Mouse (Mus musculus): ENCODE measurements around the gene Fgf18. TPM values are rescaled to one million over a fixed set of nuclear protein-coding genes. Genes with fewer than 3 reads are reported as not detected.

Gene Fgf18
- polyA plus RNA-seq (2015; fragmentation: Nextera tagmentation; extraction: Ambion mirVana), result 0.83 and 1.9 TPM in 2 replicates

DNA sequence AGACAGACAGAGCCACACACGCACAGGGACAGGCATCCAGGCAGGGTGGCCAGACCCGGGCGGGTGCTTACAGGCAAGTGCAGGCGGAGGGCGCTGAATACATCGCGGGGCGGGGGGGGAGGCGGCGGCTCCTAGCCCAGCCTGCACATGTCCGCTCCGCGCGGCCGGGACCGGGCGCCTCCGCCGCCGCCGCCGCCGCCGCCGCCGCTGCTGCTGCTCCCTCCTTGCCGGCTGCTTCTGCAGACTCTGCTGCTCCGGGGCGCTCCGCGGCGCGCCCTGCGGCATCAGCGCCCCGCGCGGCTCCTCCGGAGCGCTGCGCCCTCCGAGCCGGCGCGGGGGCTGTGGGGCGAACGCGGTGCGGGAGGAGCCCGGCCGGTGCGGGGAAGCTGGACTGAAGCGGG, at the start of gene Fgf18:
Gene Fgf18 (minus strand): TSS at position 230 of the 401 bp plus-strand sequence.
- WGBS, result 2% methylated on average over 32 of the region's 53 CpGs
- ATAC-seq, result peak; percentile 39
- no peaks in the 10 kb centered on the region for H3K9me3 ChIP-seq (ENCODE audit: control insufficient read depth, low read length)
- H3K36me3 ChIP-seq (ENCODE audit: control insufficient read depth, insufficient read depth, low read length), result no peaks in the 10 kb centered on the region
- H3K4me2 ChIP-seq (ENCODE audit: low read depth, low read length), result peak within 1 kb of the TSS; percentile 96
- H3K27ac ChIP-seq (ENCODE audit: low read length), result no peak within 1 kb of the TSS; the same call in 1 of the 2 replicates
- H3K4me1 ChIP-seq (ENCODE audit: control insufficient read depth, insufficient read depth, low read length), result peaks cover 24% of the 10 kb centered on the region
- peaks cover 20% of the 10 kb centered on the region for H3K27me3 ChIP-seq (replicated peaks; ENCODE audit: control insufficient read depth, insufficient read depth, low read length)
- peak within 1 kb of the TSS; percentile 62 for H3K4me3 ChIP-seq (ENCODE audit: low read length)
- peak within 1 kb of the TSS; percentile 62 for H3K9ac ChIP-seq (ENCODE audit: low read depth, low read length)

DNA sequence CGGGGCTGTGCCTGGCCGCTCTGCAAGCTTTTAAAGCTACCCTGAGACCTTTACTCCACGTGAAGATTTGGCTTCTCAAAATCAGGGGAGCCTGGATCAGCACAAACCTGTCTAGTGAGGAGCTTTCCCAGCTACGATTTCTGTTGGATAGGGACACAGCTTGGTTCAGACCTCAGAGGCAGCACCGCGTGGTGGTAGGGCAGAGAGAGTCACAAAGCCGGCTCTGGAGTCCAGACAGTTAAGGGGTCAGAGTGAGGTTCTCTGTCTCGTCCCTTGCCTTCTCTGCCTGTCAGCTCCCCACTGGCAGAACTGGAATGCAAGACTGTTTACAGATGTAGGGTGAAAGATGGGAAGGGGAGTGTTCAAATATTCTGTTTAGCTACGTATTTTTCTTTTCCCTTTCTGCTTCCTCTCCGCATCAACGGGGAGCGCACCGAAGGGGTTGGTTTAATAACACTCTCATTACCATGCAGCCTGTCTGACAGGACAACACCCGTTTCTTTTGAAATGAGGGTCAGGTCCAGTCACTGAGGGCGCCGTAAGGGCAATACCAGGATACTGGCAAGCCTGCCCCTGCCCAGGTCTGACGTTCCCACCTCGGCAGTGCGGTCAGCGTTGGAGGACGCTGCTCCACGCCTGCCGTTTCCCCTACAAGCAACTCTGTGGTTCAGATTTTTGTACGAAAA, 49.4 kb upstream of the Fgf18 start:
- H3K4me2 ChIP-seq (ENCODE audit: low read depth, low read length), result no peak overlapping the region
- whole genome bisulfite sequencing, result 8% methylated on average over 24 of the region's 24 CpGs
- peaks cover 84% of the 10 kb centered on the region for H3K27me3 ChIP-seq (replicated peaks; ENCODE audit: control insufficient read depth, insufficient read depth, low read length)

DNA sequence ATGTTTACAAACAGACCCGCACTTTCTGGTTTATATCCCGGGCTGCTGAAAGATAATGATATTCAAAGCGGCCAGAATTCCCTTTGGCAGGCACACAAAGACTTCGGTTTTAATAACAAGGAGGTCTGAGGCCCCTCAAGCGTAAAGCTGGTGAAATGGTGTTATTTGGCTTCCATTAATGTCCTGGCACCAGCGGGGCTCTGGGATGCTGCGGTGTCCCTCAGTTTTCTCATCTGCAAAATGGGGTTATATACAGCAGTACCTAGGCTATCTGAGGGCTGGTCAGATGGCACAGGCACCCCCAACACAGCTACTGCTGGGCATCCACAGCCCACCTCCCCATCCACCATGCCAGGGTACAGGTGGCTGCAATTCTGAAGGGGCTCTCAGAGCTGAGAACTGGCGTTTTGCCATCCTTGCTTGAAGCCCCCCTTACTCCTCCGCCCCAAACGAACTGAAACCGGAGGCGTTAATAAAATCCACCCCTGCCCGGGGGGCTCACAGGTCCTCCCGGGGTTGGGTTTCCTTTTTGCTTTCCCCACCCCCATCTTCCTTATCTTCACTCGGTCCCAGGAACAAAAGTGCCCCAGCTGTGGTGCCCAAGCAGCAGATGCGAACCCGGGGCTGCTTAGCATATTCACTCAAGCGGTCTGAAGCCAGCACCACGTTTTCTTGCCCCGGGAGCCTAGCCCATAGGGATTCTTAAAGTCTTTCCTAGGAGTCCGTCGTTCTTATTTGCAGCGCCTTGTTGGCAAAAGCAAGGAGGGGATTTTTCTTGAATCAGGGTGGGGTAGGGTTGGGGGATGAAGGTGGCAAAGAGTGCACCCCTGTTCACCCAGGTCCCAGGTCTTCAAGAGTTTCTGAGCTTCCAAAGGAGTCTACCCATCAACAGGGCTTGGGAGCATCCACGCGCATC, 48.6 kb upstream of the Fgf18 start:
- H3K36me3 ChIP-seq (ENCODE audit: control insufficient read depth, insufficient read depth, low read length), result no peaks in the 10 kb centered on the region
- H3K9ac ChIP-seq (ENCODE audit: low read depth, low read length), result no peak overlapping the region
- H3K9me3 ChIP-seq (ENCODE audit: control insufficient read depth, low read length), result no peaks in the 10 kb centered on the region
- no peak for ATAC-seq
- no peak overlapping the region for H3K4me3 ChIP-seq (ENCODE audit: low read length)
- peaks cover 6% of the 10 kb centered on the region for H3K4me1 ChIP-seq (ENCODE audit: control insufficient read depth, insufficient read depth, low read length)
- WGBS, result 6% methylated on average over 25 of the region's 25 CpGs
- H3K4me2 ChIP-seq (ENCODE audit: low read depth, low read length), result no peak overlapping the region
- H3K27ac ChIP-seq (ENCODE audit: low read length), result no peak overlapping the region
- H3K27me3 ChIP-seq (replicated peaks; ENCODE audit: control insufficient read depth, insufficient read depth, low read length), result peaks cover 81% of the 10 kb centered on the region

More for the DNA sequence above, 49.4 kb upstream of the Fgf18 start:
- Histone ChIP-seq H3K27ac (ENCODE audit: low read length) (no peak overlapping the region), H3K9ac (ENCODE audit: low read depth, low read length) (no peak overlapping the region), H3K9me3 (ENCODE audit: control insufficient read depth, low read length) (no peaks in the 10 kb centered on the region), H3K4me1 (ENCODE audit: control insufficient read depth, insufficient read depth, low read length) (peaks cover 14% of the 10 kb centered on the region), H3K4me3 (ENCODE audit: low read length) (no peak overlapping the region), H3K36me3 (ENCODE audit: control insufficient read depth, insufficient read depth, low read length) (no peaks in the 10 kb centered on the region)
- ATAC-seq, result no peak

DNA sequence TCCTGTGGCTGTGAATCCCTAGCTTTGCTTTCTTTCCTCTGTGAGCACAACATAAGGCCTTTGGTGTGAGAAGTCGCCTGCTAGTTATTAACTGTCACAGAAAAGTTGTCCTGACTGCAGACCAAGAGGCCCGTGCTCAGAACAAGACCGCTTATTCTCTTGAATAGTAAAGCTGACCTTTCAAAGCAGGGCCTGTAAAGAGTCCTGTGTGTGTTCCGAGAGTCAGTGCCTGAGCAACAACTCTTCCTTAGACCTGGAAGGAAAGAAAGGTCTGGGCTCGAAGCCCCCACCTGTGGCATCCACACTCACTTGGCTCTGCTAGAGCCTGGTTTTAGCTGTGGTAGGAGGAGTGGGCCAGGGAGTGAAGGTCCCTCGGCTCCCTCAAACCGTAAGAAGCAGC, 47.9 kb upstream of the Fgf18 start:
- no peak overlapping the region for H3K9ac ChIP-seq (ENCODE audit: low read depth, low read length)
- no peak for ATAC-seq
- H3K4me3 ChIP-seq (ENCODE audit: low read length), result no peak overlapping the region
- no peaks in the 10 kb centered on the region for H3K9me3 ChIP-seq (ENCODE audit: control insufficient read depth, low read length)
- H3K4me1 ChIP-seq (ENCODE audit: control insufficient read depth, insufficient read depth, low read length), result no peaks in the 10 kb centered on the region
- H3K4me2 ChIP-seq (ENCODE audit: low read depth, low read length), result no peak overlapping the region
- 25% methylated on average over 7 of the region's 7 CpGs for WGBS
- H3K27ac ChIP-seq (ENCODE audit: low read length), result no peak overlapping the region
- no peaks in the 10 kb centered on the region for H3K36me3 ChIP-seq (ENCODE audit: control insufficient read depth, insufficient read depth, low read length)
- H3K27me3 ChIP-seq (replicated peaks; ENCODE audit: control insufficient read depth, insufficient read depth, low read length), result peaks cover 74% of the 10 kb centered on the region

DNA sequence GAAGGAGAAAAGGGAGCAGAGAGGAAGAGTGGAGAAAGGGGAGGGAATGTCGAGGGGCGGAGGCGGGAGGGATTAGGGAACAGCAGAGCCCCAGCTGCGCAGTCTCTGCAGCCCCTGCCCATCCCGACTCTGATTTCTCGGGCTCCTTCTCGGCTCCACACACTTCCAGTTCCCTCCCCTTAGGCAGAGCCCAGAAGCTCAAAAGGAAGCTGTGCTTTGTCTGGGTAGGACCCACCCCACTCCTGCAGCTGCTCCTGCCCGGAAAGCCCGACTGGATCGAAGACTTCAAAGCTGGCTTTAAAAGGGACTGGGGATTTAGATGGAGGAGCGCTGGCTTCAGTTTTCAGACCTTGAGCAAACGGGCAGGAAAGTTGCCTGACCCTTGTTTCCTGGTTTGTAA, 46.5 kb upstream of the Fgf18 start:
- Histone ChIP-seq H3K4me1 (ENCODE audit: control insufficient read depth, insufficient read depth, low read length) (no peaks in the 10 kb centered on the region), H3K4me3 (ENCODE audit: low read length) (no peak overlapping the region), H3K9me3 (ENCODE audit: control insufficient read depth, low read length) (no peaks in the 10 kb centered on the region), H3K36me3 (ENCODE audit: control insufficient read depth, insufficient read depth, low read length) (no peaks in the 10 kb centered on the region), H3K9ac (ENCODE audit: low read depth, low read length) (no peak overlapping the region), H3K27ac (ENCODE audit: low read length) (no peak overlapping the region), H3K27me3 (replicated peaks; ENCODE audit: control insufficient read depth, insufficient read depth, low read length) (peaks cover 61% of the 10 kb centered on the region), H3K4me2 (ENCODE audit: low read depth, low read length) (no peak overlapping the region)
- no peak for ATAC-seq
- WGBS, result 2% methylated on average over 10 of the region's 12 CpGs

DNA sequence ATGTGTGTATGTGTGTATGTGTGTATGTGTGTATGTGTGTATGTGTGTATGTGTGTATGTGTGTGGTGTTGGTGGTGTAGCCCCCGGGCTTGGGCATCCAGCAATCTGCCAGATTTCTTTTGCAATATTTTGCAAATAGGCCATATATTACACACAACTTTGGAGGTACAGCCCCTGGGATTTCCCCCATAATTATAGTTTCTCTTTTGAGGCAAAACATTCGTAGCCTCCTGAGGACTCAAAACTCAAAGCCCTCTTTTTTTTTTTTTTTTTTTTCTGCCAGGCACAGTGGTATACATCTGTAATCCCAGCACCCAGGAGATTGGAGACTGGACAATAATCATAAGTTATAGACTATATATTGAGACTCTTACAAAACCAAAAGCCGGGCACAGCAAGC, 34.6 kb upstream of the Fgf18 start:
- H3K4me2 ChIP-seq (ENCODE audit: low read depth, low read length), result no peak overlapping the region

DNA sequence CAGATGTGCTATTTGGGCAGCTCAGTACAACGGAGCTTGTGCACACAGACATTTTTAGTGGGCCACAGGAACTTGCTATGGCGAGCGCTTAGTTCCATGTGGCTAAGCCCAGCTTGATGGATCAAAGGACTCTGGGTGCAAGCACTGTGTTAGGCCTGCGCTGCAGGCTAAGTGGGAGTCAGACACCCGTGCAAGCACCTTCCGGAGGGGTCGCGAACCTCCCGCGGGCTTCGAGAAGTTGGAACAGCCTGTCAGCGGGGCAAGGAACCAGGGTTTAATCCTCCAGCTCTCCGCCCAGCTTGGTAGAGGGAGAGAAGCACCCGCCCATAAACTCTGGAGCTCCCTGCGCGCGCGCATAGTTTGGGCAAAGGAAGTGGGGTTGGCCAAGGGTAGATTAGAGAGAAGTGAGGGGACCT, 33.5 kb upstream of the Fgf18 start:
- WGBS, result 5% methylated on average over 18 of the region's 18 CpGs
- Histone ChIP-seq H3K27ac (ENCODE audit: low read length) (no peak overlapping the region), H3K9ac (ENCODE audit: low read depth, low read length) (no peak overlapping the region)

More for the DNA sequence above, 34.6 kb upstream of the Fgf18 start:
- Histone ChIP-seq H3K27me3 (replicated peaks; ENCODE audit: control insufficient read depth, insufficient read depth, low read length) (0 out of 2 replicates have a peak, but pooled peaks cover 8% of the 10 kb centered on the region), H3K36me3 (ENCODE audit: control insufficient read depth, insufficient read depth, low read length) (no peaks in the 10 kb centered on the region), H3K4me3 (ENCODE audit: low read length) (no peak overlapping the region), H3K27ac (ENCODE audit: low read length) (no peak overlapping the region), H3K9me3 (ENCODE audit: control insufficient read depth, low read length) (no peaks in the 10 kb centered on the region), H3K9ac (ENCODE audit: low read depth, low read length) (no peak overlapping the region), H3K4me1 (ENCODE audit: control insufficient read depth, insufficient read depth, low read length) (no peaks in the 10 kb centered on the region)
- 82% methylated on average over 3 of the region's 3 CpGs for WGBS
- ATAC-seq, result no peak

DNA sequence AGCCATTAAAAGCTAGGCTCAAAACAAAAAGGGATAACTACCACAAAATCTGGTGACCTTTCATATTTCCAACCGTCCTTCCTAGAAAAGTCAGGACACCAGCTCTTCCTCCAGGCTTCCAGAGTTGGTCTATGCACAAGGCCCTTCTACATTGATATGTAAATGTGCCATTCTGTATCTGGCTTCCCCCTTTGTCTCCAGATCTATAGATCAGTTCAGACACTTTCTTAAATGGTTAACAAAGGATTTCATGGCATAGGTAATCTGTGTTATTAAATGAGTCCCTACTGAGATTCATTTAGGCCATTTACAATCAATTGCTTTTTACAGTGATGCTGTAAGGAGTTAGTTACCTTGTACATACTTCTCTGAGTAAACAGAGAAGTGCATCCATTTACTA, 32.6 kb upstream of the Fgf18 start:
- 65% methylated on average over 1 of the region's 1 CpGs for WGBS
- Histone ChIP-seq H3K4me3 (ENCODE audit: low read length) (no peak overlapping the region), H3K9ac (ENCODE audit: low read depth, low read length) (no peak overlapping the region), H3K4me2 (ENCODE audit: low read depth, low read length) (no peak overlapping the region), H3K27ac (ENCODE audit: low read length) (no peak overlapping the region), H3K9me3 (ENCODE audit: control insufficient read depth, low read length) (no peaks in the 10 kb centered on the region), H3K4me1 (ENCODE audit: control insufficient read depth, insufficient read depth, low read length) (no peaks in the 10 kb centered on the region), H3K36me3 (ENCODE audit: control insufficient read depth, insufficient read depth, low read length) (no peaks in the 10 kb centered on the region), H3K27me3 (replicated peaks; ENCODE audit: control insufficient read depth, insufficient read depth, low read length) (0 out of 2 replicates have a peak, but pooled peaks cover 8% of the 10 kb centered on the region)
- ATAC-seq, result no peak

More for the DNA sequence above, 33.5 kb upstream of the Fgf18 start:
- H3K27me3 ChIP-seq (replicated peaks; ENCODE audit: control insufficient read depth, insufficient read depth, low read length), result 0 out of 2 replicates have a peak, but pooled peaks cover 8% of the 10 kb centered on the region
- no peaks in the 10 kb centered on the region for H3K4me1 ChIP-seq (ENCODE audit: control insufficient read depth, insufficient read depth, low read length)
- H3K36me3 ChIP-seq (ENCODE audit: control insufficient read depth, insufficient read depth, low read length), result no peaks in the 10 kb centered on the region
- H3K9me3 ChIP-seq (ENCODE audit: control insufficient read depth, low read length), result no peaks in the 10 kb centered on the region
- peak overlapping the region; percentile 32 for H3K4me2 ChIP-seq (ENCODE audit: low read depth, low read length)
- peak overlapping the region; percentile 19; the same call in 1 of the 2 replicates for H3K4me3 ChIP-seq (ENCODE audit: low read length)
- ATAC-seq, result no peak

DNA sequence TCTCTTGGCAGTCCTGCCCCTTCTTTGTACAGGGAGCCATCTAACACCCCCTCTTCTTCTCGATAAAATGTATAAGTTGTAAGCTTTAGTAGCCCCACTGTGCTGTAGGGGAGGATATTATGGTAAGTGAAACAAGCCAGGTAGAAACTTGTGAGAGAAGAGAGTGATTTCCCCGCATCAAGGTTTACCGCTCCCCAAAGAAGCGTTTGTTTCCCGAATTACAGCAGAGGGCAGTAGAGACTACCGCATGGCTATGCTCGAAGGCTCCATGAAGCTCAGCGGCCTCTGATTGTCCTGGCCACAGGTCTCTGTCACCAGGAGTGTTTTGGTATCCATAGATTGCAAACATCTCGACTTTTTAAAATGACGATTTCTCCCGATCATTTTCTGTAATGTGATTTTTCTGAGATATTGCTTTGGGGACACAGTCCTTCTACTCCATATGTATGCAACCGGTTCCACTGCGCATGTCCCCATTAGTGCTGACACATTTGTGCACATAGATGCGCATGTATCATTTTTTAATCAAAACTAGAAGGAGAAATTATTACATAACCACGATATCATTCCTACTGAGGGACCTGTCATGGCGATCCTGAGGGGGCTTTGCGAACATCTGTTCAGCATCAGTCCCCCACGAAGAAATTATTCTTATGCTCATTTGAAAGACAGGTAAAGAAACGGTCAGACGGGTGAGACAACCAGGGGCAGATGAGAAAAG, 29.5 kb upstream of the Fgf18 start:
- 32% methylated on average over 20 of the region's 20 CpGs for WGBS

More for the DNA sequence above, 29.5 kb upstream of the Fgf18 start:
- ATAC-seq, result no peak
- Histone ChIP-seq H3K9ac (ENCODE audit: low read depth, low read length) (no peak overlapping the region), H3K27me3 (replicated peaks; ENCODE audit: control insufficient read depth, insufficient read depth, low read length) (0 out of 2 replicates have a peak, but pooled peaks cover 8% of the 10 kb centered on the region), H3K27ac (ENCODE audit: low read length) (no peak overlapping the region), H3K36me3 (ENCODE audit: control insufficient read depth, insufficient read depth, low read length) (no peaks in the 10 kb centered on the region), H3K4me3 (ENCODE audit: low read length) (no peak overlapping the region), H3K9me3 (ENCODE audit: control insufficient read depth, low read length) (no peaks in the 10 kb centered on the region), H3K4me2 (ENCODE audit: low read depth, low read length) (no peak overlapping the region), H3K4me1 (ENCODE audit: control insufficient read depth, insufficient read depth, low read length) (no peaks in the 10 kb centered on the region)

Measured in intestine, embryonic 16.5 days (tissue).